Mouse (Mus musculus): Measurements from ENCODE around the gene Pdpn. TPM values are rescaled to one million over a fixed set of nuclear protein-coding genes. Genes with fewer than 3 reads are reported as not detected.

Gene Pdpn
- total RNA-seq, 2 experiments from 2014 or later: 8.8 to 10.5 TPM

- intact Hi-C loops (cut with DNase I): no loop called here
- no peak for DNase-seq
Measured at GRCm38 (mm10) chr4:143253356-143253755, 46.0 kb downstream of the Pdpn start.

GRCm38 (mm10) chr4:143248050-143248449, 51.3 kb downstream of the Pdpn start:
- DNase-seq: peak in 1 of 2 experiments; percentile 14
- intact Hi-C loops (cut with DNase I): no loop called here

- intact Hi-C loops (cut with DNase I): no loop called here
- DNase-seq: no peak
Measured at GRCm38 (mm10) chr4:143241294-143241693, 58.1 kb downstream of the Pdpn start.

GRCm38 (mm10) chr4:143239615-143240201, 59.7 kb downstream of the Pdpn start:
- intact Hi-C loops (cut with DNase I): loop anchor here (2.0 kb wide), 1 partner anchor 127 kb away; no protein-coding TSS in a partner anchor

GRCm38 (mm10) chr4:143239117-143239516, 60.2 kb downstream of the Pdpn start:
- no peak for DNase-seq
- intact Hi-C loops (cut with DNase I): loop anchor here (2.0 kb wide), 1 partner anchor 126 kb away; no protein-coding TSS in a partner anchor

More at GRCm38 (mm10) chr4:143239615-143240201, 59.7 kb downstream of the Pdpn start:
- DNase-seq: no peak

GRCm38 (mm10) chr4:143238241-143239031, 60.9 kb downstream of the Pdpn start:
- intact Hi-C loops (cut with DNase I): loop anchor here (1.0 to 2.0 kb wide), 2 partner anchors 126 to 211 kb away; no protein-coding TSS in a partner anchor
- DNase-seq: peak; percentile 61 to 68

GRCm38 (mm10) chr4:143231790-143232422, 67.5 kb downstream of the Pdpn start:
- intact Hi-C loops (cut with DNase I): no loop called here
- DNase-seq: no peak

- DNase-seq: no peak
- intact Hi-C loops (cut with DNase I): no loop called here
Measured at GRCm38 (mm10) chr4:143231110-143231509, 68.3 kb downstream of the Pdpn start.

- intact Hi-C loops (cut with DNase I): no loop called here
- no peak for DNase-seq
Measured at GRCm38 (mm10) chr4:143227976-143228375, 71.4 kb downstream of the Pdpn start.

- intact Hi-C loops (cut with DNase I): no loop called here
Measured at GRCm38 (mm10) chr4:143225886-143226285, 73.5 kb downstream of the Pdpn start.

GRCm38 (mm10) chr4:143219316-143219751, 80.0 kb downstream of the Pdpn start:
- intact Hi-C loops (cut with DNase I): no loop called here
- no peak for DNase-seq

More at GRCm38 (mm10) chr4:143225886-143226285, 73.5 kb downstream of the Pdpn start:
- no peak for DNase-seq

- intact Hi-C loops (cut with DNase I): no loop called here
- DNase-seq: no peak
Measured at GRCm38 (mm10) chr4:143218858-143219257, 80.5 kb downstream of the Pdpn start.

Other genes with a start within 250 kb of the Pdpn start
- 10 to 100 TPM; 22.0 to 23.6 TPM for gene Prdm2, start 86.6 kb downstream of the Pdpn start, total RNA-seq (2021)
- under 1 TPM; 0.12 to 0.24 TPM for gene Lrrc38, start 50.2 kb upstream of the Pdpn start, total RNA-seq (2021)
- gene Pramel1, start 94.9 kb upstream of the Pdpn start, total RNA-seq (2021): not detected
- 10 to 100 TPM in 1 of 2 experiments, 1 to 10 TPM in 1; 9.6 to 10.6 TPM for gene Pramef8, start 112.9 kb upstream of the Pdpn start, total RNA-seq (2021)
- not detected for gene Oog4, start 150.8 kb upstream of the Pdpn start, total RNA-seq (2021)
- gene Gm13043, start 211.8 kb upstream of the Pdpn start, total RNA-seq (2021): not detected
- gene Gm13040, start 236.4 kb upstream of the Pdpn start, total RNA-seq (2021): not detected

All from heart, postnatal 14 days (tissue).